Mouse (Mus musculus): ENCODE data around the gene Slc6a6.

GRCm38 (mm10) chr6:91681841-91682240 is 2.0 kb upstream of the Slc6a6 start:
- no peak for TF ChIP-seq CTCF (IDR thresholded peaks at IDR 0.05; ENCODE audit: insufficient read depth, low read length)
- no peak for TF ChIP-seq POLR2A (IDR thresholded peaks at IDR 0.05; ENCODE audit: borderline replicate concordance, extremely low read depth, low read depth, low read length)

Measured in lung, adult 2 months (tissue).